Mouse (Mus musculus) intestine, embryonic 16.5 days (tissue): ENCODE measurements around the gene Ak8. TPM values are rescaled to one million over a fixed set of nuclear protein-coding genes. Genes with fewer than 3 reads are reported as not detected.

Experiments used
- ATAC-seq: fragments of 200-750 bp; cut with Nextera tagmentation; 2 replicates; pipeline ENCODE4 v1.8.0; 2017; ENCODE audit warnings: moderate TSS enrichment, moderate library complexity
- H3K27ac ChIP-seq: fragments of 300-500 bp; sonication (generic); 2 replicates; pipeline ENCODE4 v1.5.1; 2014; ENCODE audit warnings: mild to moderate bottlenecking, low read length
- H3K27me3 ChIP-seq: fragments of 300-500 bp; sonication (generic); replicated peaks from 2 replicates; pipeline ENCODE4 v1.6.1; 2014; ENCODE audit warnings: low read length, control low read depth, mixed read lengths; ENCODE audit not compliant: control insufficient read depth, insufficient read depth
- H3K36me3 ChIP-seq: fragments of 300-500 bp; sonication (generic); 2 replicates; pipeline ENCODE4 v1.6.1; 2014; ENCODE audit warnings: low read length, control low read depth; ENCODE audit not compliant: control insufficient read depth, insufficient read depth
- H3K4me1 ChIP-seq: fragments of 300-500 bp; sonication (generic); 2 replicates; pipeline ENCODE4 v1.6.1; 2014; ENCODE audit warnings: low read length, control low read depth, mixed read lengths; ENCODE audit not compliant: control insufficient read depth, insufficient read depth
- H3K4me2 ChIP-seq: fragments of 300-500 bp; sonication (generic); 2 replicates; pipeline ENCODE4 v1.6.1; 2014; ENCODE audit warnings: low read depth, low read length, control low read depth
- H3K4me3 ChIP-seq: fragments of 300-500 bp; sonication (generic); 2 replicates; pipeline ENCODE4 v1.5.1; 2014; ENCODE audit warnings: mild to moderate bottlenecking, low read length
- H3K9ac ChIP-seq: fragments of 300-500 bp; sonication (generic); 2 replicates; pipeline ENCODE4 v1.6.1; 2014; ENCODE audit warnings: low read depth, low read length
- H3K9me3 ChIP-seq: fragments of 300-500 bp; sonication (generic); 2 replicates; pipeline ENCODE4 v1.6.1; 2016; ENCODE audit warnings: low read length, control low read depth; ENCODE audit not compliant: control insufficient read depth
- WGBS: fragments of 180-500 bp; shearing (Covaris S2); extraction: QIAGEN DNeasy Blood & Tissue Kit; methylation state at CpG from one replicate; pipeline ENCODE4 v1.1.7; 2014; 5-methylcytosine and 5-hydroxymethylcytosine counted together
- polyA plus RNA-seq: library from polyadenylated mRNA; unstranded; fragments of >200 nt; fragmentation: Nextera tagmentation; extraction: Ambion mirVana; gene quantifications from 2 replicates; pipeline ENCODE4 v1.2.1, GENCODE M21; 2015

Gene Ak8
- polyA plus RNA-seq, 1 experiment from 2014 or later = 0.35 TPM

- no peak for ATAC-seq
- Histone ChIP-seq H3K27ac (no peak overlapping the region), H3K27me3 (no peaks in the 10 kb centered on the region), H3K9me3 (no peaks in the 10 kb centered on the region), H3K4me3 (no peak overlapping the region), H3K36me3 (no peaks in the 10 kb centered on the region), H3K4me1 (no peaks in the 10 kb centered on the region), H3K9ac (no peak overlapping the region), H3K4me2 (no peak overlapping the region)
- 65% methylated on average over 16 of the region's 16 CpGs for WGBS
These were observed 80.2 kb downstream of the Ak8 start for GRCm38 (mm10) chr2:28780001-28780782.

GRCm38 (mm10) chr2:28781310-28781709, 81.3 kb downstream of the Ak8 start:
- Histone ChIP-seq H3K4me1 (no peaks in the 10 kb centered on the region), H3K27me3 (no peaks in the 10 kb centered on the region), H3K36me3 (no peaks in the 10 kb centered on the region), H3K4me2 (no peak overlapping the region), H3K9me3 (no peaks in the 10 kb centered on the region), H3K27ac (no peak overlapping the region), H3K9ac (no peak overlapping the region), H3K4me3 (no peak overlapping the region)
- ATAC-seq = no peak
- WGBS = 87% methylated on average over 4 of the region's 4 CpGs

GRCm38 (mm10) chr2:28786355-28787066, 86.5 kb downstream of the Ak8 start:
- no peaks in the 10 kb centered on the region for H3K36me3 ChIP-seq
- H3K9me3 ChIP-seq = no peaks in the 10 kb centered on the region
- H3K4me2 ChIP-seq = no peak overlapping the region
- 70% methylated on average over 16 of the region's 16 CpGs for WGBS
- no peak overlapping the region for H3K27ac ChIP-seq
- H3K4me1 ChIP-seq = no peaks in the 10 kb centered on the region
- ATAC-seq = no peak
- no peak overlapping the region for H3K4me3 ChIP-seq
- no peak overlapping the region for H3K9ac ChIP-seq
- no peaks in the 10 kb centered on the region for H3K27me3 ChIP-seq

- Histone ChIP-seq H3K36me3 (no peaks in the 10 kb centered on the region), H3K9ac (no peak overlapping the region), H3K27ac (no peak overlapping the region), H3K9me3 (no peaks in the 10 kb centered on the region), H3K27me3 (no peaks in the 10 kb centered on the region), H3K4me2 (no peak overlapping the region), H3K4me3 (no peak overlapping the region), H3K4me1 (no peaks in the 10 kb centered on the region)
- 67% methylated on average over 6 of the region's 6 CpGs for WGBS
- no peak for ATAC-seq
These were observed 87.2 kb downstream of the Ak8 start for GRCm38 (mm10) chr2:28787067-28787619.

- H3K27ac ChIP-seq = no peak overlapping the region
- peak overlapping the region; percentile 33 for H3K4me2 ChIP-seq
- H3K9me3 ChIP-seq = no peaks in the 10 kb centered on the region
- WGBS = 22% methylated on average over 5 of the region's 6 CpGs
- peak; percentile 84 for ATAC-seq
- no peak overlapping the region for H3K4me3 ChIP-seq
- no peaks in the 10 kb centered on the region for H3K4me1 ChIP-seq
- H3K27me3 ChIP-seq = no peaks in the 10 kb centered on the region
- 0 out of 2 replicates have a peak overlapping the region, but pooled peaks have one; percentile 37 for H3K9ac ChIP-seq
- H3K36me3 ChIP-seq = no peaks in the 10 kb centered on the region
These were observed 93.1 kb downstream of the Ak8 start for GRCm38 (mm10) chr2:28792931-28793610.

- 77% methylated on average over 5 of the region's 5 CpGs for WGBS
- H3K27me3 ChIP-seq = no peaks in the 10 kb centered on the region
- no peaks in the 10 kb centered on the region for H3K4me1 ChIP-seq
- no peak for ATAC-seq
- H3K27ac ChIP-seq = no peak overlapping the region
- H3K9me3 ChIP-seq = no peaks in the 10 kb centered on the region
- no peaks in the 10 kb centered on the region for H3K36me3 ChIP-seq
- H3K9ac ChIP-seq = no peak overlapping the region
- H3K4me2 ChIP-seq = no peak overlapping the region
- no peak overlapping the region for H3K4me3 ChIP-seq
These were observed 94.7 kb downstream of the Ak8 start for GRCm38 (mm10) chr2:28794623-28795022.

GRCm38 (mm10) chr2:28796298-28796697, 96.3 kb downstream of the Ak8 start:
- H3K4me1 ChIP-seq = no peaks in the 10 kb centered on the region
- no peak overlapping the region for H3K4me2 ChIP-seq
- H3K9ac ChIP-seq = no peak overlapping the region
- no peaks in the 10 kb centered on the region for H3K9me3 ChIP-seq
- H3K4me3 ChIP-seq = no peak overlapping the region
- no peaks in the 10 kb centered on the region for H3K36me3 ChIP-seq
- no peak for ATAC-seq
- 69% methylated on average over 8 of the region's 8 CpGs for WGBS
- no peaks in the 10 kb centered on the region for H3K27me3 ChIP-seq
- H3K27ac ChIP-seq = no peak overlapping the region

- H3K9ac ChIP-seq = no peak overlapping the region
- no peaks in the 10 kb centered on the region for H3K9me3 ChIP-seq
- no peak for ATAC-seq
- H3K36me3 ChIP-seq = no peaks in the 10 kb centered on the region
- H3K27me3 ChIP-seq = no peaks in the 10 kb centered on the region
- H3K4me2 ChIP-seq = no peak overlapping the region
- H3K4me3 ChIP-seq = no peak overlapping the region
- H3K27ac ChIP-seq = no peak overlapping the region
- H3K4me1 ChIP-seq = no peaks in the 10 kb centered on the region
- 64% methylated on average over 18 of the region's 18 CpGs for WGBS
These were observed 97.6 kb downstream of the Ak8 start for GRCm38 (mm10) chr2:28797490-28798106.

- H3K9me3 ChIP-seq = no peaks in the 10 kb centered on the region
- no peaks in the 10 kb centered on the region for H3K36me3 ChIP-seq
- no peaks in the 10 kb centered on the region for H3K27me3 ChIP-seq
- no peaks in the 10 kb centered on the region for H3K4me1 ChIP-seq
- no peak overlapping the region for H3K4me2 ChIP-seq
- H3K9ac ChIP-seq = no peak overlapping the region
- no peak for ATAC-seq
- WGBS = 27% methylated on average over 3 of the region's 3 CpGs
- no peak overlapping the region for H3K4me3 ChIP-seq
- H3K27ac ChIP-seq = no peak overlapping the region
These were observed 98.4 kb downstream of the Ak8 start for GRCm38 (mm10) chr2:28798390-28798789.
